Mouse (Mus musculus): Measurements from ENCODE around the gene Csf3.

- TF ChIP-seq POLR2A (IDR thresholded peaks at IDR 0.05; ENCODE audit: insufficient read depth, low read depth, low read length) (no peak), CTCF (IDR thresholded peaks at IDR 0.05) (no peak), EP300 (IDR thresholded peaks at IDR 0.05; ENCODE audit: insufficient read depth, low read depth, low read length) (no peak)
Observed at GRCm38 (mm10) chr11:98708282-98708956, 7.4 kb downstream of the Csf3 start.
